Mouse (Mus musculus) frontal cortex, postnatal 36 days (tissue): ENCODE results near the gene Chd5.
A peak's percentile ranks its signal among the peaks of the same experiment; 100 is the strongest.

Experiments
- DNase-seq, 2 experiments: peaks; one replicate each; pipeline ENCODE4 v3.0.0; 2022; ENCODE audit warnings: low spot score in 2 of 2

Chd5 gene

DNA sequence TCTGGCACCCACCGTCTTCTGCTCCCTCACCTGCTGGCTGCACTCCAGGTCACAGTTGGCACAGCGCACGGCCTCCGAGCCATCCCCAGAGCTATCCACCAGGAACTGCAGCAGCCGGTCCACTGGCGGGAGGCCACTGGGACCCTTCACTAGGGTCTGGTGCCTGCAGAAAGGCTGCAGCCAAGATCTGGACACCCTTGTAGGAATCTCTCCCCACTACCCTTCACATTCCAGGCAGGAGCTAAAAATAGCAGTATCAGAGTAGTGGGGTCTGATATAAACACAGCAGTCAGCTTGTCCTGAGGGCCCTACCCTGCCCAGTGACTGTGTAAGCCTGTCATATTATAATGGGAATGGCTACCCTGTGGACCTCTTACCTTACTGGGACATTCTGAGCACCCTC is 20.8 kb upstream of the Chd5 start:
- DNase-seq = no peak

DNA sequence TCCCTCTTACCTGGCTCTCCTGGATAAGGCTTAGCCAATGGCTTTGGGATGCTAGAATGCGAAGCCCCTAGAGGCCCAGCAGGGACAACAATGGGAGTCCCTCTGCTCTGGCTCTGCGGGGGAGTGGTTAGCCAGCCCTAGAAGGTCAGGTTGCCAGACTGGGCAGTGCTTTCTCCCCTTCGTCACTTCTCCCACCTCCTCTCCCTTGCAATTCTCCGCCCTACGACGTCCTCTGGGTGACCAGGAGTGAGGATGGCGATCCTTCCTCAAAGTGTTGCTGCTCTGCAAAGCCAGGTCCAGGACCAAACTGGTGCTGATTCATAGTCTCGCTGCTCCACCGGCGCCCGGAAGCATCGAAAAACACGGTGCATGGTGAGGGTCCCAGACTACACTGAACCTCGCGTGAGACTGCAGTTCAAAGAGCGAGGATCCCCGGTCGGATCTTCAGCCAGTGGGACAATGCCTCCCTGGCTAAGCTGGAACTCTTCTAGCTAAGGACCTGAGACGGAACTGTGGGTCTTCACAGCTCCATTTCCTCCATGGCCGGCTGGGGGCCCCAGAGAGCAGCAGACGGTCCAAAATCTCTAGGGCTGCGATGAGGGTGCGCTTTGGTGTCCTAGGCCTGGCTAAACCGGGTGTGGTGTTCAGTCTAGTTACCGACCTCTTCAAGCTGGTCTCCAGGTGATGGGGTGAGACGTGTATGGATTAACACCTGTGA is 19.8 kb upstream of the Chd5 start, which contains the start of gene Rnf207:
TSS of gene Rnf207 (minus strand) at position 477 of the 718 bp plus-strand sequence.
- DNase-seq = peak; percentile 55 to 59

DNA sequence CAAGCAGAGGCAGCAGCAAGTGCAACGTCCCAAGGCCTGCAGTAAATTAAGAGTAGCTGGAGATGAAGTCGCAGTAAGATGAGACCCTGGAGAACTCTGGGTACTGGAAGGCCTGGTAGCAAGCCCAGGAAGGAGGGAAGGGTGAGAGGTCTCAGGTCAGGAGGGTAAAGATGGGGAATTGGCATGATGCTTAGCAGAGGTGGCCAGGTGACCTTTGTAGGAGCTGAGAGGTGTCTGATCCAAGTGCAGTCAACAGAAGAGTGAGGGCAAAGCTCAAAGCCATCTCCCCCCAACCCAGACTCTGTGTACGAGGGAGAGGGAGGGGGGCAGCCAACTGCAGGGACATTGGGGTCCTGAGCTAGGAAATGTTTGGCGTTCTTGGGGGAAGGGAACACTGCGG is 17.0 kb upstream of the Chd5 start:
- DNase-seq = no peak

DNA sequence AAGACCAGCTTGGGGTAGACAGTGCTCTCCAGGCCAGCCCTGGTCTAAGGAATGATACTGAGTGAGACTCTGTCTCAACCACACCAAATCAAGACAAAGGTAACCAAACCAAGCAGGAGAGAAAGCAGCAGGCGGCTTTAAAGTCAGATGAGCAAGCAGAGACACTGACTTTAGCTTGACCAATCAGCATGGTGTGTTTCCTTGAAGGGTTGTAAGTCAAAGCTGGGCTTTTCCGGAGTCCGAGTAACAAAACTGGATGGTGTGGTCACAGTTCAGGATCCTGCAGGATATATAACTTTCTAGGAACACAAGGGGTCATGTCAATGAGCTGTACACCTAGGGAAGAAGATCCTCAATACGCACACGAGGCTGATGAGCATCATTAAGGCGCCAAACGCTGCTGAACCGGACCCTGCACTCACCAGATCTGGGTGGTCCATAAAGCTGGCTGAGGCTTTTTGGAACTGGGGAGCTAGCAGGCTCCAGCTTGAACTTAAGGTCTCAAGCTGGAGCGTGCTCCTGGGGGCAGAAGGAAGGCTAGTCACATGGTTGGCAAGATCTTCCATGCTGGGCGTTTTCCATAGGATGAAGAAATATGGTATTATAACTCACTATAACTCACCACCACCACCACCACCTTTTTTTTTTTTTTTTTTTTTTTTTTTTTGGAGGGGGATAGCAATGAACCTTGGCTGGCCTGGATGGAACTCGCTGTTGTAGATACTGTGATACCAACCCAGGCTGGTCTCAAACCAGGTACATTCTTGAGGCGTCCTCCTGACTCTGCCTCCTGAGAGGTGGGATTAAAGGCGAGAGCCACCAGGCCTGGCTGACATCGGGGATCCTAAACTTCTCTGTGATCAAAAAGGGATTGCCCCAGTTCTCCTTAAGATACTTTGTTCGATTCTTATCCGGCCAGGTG is 13.5 kb upstream of the Chd5 start:
- DNase-seq = no peak

DNA sequence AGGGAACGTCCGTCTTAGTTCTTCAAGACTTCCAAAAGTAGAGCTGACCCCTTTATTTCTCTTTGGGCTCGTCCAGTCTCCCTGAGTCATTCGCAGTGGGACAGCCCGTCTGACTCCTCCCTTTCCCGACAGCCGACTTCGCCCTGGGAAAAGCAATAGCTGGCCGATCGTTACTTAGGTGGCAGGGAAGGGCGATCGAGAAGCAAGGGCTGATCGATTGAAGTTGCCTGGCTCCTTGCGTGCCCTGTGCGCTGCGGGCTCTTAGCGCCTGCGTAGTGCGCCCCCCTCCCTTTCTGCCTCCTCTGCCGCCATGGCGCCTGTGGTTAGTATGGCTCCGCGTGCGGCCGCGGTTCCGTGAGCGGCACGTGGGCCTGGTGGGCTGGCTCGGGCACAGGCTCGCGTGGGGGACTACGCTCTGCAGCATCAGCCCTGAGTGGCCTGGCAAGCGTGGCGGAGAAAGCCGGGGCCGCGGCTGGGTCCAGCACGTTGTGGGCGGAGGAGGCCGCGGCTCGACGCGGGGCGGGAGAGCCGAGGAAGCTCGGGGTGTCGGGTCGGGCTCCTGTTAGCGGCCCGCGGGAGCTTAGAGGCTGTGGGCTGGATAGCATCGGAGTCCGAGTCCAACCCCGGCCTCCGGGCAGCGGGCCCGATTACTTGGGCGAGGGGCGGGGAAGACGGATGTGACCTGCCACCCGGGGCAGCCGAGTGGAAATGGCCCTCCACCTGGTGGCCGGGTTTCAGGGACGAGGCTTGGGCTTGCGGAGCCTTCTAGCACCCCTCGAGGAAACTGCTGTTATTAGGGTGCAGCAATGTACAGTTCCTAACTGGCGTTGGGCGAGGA is 12.7 kb upstream of the Chd5 start, which contains the start of gene Rpl22:
TSS of gene Rpl22 (plus strand) at position 169 of the 838 bp plus-strand sequence.
- peak; percentile 94 to 97 for DNase-seq

DNA sequence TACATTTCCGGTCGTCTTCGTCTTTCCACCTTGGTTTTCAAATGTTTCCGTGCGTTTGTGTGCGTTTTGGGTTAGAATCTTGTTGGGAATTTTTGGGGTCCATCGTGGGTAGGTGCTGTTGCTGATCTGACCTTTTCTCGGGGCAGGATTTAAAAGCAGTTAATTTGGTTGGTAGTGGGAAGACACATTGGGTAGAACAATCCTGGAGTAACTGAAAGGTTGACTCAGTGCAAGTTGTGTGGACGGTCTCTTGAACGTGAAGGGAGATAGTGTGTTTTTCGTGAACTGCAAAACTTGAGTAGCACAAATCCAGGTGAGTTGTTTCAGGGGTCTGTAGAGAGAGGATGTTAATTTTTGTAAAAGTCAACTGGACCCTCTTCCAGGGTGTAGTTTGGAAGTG is 11.9 kb upstream of the Chd5 start:
- DNase-seq = no peak

DNA sequence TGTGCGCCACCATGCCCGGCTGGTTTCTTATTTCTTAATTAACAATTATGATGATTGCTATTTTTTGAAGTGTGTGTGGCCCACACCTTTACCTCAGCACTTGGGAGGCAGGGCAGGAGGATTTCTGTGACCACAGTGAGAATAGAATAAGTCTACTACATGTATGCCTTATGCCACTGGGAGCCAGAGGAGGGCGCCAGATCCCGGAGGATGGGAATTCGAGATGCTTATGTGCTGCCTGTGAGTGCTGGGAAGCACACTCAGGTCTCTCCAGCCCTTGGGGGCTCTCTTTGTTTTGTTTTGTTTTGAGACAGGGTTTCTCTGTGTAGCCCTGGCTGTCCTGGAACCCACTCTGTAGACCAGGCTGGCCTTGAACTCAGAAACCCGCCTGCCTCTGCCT is 9.8 kb upstream of the Chd5 start:
- DNase-seq = no peak

DNA sequence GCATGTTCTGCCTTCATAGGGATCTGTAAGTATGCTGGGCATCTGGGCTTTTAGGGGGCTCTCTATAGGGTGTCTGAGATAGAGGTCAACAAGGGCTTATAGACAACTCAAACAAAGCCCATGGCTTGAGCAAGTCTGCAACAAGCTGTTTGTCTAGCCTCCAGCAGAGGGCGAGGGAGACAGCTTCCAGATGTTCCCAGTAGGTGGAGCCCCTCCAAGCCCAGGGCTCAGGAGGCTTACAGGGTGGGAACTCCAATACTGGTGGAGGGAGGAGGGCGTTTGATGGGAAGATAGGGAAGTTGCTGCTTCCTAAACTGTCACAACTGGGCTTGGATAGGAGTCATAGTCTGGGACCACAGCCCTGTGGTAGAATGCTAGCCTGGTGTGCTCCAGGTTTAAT is 5.5 kb upstream of the Chd5 start:
- peak in 1 of 2 experiments; percentile 77 for DNase-seq

DNA sequence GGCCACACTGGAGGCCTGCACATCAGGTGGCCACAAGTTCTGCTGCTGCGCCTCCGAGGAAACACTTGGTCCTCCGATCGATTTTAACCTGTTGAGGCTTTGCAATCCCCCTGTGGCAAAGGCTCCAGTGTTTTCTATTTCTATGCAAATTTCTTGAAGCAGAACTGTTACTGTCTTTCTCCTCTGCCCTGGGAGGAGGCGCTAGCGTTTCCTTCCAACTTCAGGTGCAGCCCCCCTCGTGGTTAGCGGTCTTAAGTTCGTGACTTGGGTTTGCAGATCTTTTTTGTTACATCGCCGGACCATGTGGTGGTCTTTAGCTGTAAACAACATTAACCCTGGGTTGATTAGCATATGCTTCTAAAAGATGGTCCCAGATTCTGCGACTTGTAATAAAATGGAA is 4.9 kb upstream of the Chd5 start:
- DNase-seq = no peak

DNA sequence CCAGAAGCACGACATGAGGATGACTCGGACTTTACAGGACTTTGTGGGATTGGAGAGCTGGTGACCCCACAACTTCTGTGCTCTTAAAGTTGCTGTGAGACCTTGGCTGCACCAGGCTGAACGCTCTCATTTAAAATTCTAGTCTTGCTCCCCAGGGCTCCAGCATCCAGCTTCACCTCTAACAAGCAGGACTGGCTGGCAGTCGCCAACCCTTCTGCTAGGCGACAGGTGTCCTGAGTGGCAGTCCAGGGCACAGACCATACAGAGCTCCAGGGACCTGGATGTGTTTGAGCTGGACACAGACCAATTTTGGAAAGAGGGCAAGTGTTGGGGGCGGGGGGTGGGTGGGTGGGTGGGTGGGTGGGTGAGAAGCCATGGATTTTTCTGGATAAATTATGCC is 679 bp upstream of the Chd5 start:
- no peak for DNase-seq

DNA sequence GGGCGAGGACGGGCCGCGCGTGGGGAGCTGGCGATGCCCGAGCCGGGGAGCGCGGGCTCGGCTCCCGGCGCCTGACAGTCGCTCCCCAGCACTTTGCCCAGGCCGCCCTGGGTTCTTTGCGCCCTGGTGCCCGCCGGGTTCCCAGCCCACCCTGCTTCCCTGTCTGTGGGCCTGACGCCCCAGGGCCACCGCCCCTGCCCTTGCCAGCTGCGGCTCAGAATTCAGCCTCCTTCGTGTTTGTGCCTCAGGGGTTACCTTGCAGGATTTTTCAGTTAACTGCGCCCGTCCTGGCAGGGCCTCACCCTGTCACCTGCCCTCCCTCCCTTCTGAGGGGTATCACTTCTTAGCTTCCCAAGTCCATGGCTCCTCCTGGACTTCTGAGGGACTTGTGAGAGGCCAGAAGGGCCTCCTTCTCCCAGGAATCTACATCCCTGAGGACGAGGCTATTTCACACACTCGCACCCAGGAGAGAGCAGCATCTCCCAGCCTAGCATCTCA is 891 bp downstream of the Chd5 start:
- no peak for DNase-seq

DNA sequence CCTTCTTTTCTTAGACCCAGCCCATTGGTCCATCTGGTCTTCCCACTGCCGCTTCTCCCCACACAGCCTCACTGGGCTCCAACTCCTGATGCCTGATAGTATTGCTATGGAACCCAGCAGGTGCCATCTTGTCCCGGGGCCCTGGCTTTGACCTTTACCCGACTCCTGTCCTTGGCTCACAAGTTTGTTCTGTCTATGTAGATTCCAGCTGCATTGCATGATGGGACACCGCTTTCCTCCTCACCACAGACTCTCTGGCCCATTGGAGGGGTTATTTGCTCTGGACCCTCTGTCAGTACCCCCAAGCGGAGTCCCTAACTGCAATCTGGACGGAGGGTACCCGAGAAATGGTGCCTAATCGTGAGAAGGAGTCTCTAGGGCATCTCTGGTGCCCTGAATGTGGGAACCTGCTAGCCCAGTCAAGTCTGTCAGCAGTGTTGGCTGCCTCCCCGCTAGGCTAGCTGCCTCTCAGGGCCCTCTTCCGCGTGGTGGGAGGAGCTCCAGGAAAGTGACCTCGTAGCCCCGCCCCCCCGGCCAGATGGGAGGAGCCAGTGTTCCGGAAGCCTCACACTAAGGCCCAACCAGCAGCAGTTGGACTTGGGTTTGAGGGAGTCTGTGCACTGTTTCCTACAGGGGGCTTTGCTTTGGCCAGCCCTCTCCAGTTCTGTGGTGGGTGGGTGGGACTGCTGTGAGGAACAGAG is 2.3 kb downstream of the Chd5 start:
- no peak for DNase-seq

DNA sequence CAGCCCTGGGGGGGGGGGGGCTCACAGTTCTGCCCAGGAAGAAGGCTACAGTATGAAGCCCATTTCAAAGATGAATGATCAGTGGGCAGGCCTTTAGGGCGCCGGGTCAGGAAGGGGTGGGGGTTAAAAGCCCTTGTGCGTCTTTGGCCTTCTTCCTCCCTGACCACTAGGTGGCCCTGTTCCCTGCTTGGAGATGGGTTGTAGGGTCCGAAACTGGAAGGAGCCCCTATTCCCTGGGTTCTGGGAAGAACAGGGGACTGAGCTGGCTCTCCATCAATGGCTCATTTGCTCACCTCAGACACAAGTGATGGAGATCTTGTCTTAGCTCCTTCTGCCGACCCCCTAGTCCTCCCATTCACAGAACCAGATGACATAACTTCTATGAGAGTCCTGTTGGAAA is 4.8 kb downstream of the Chd5 start:
- no peak for DNase-seq

DNA sequence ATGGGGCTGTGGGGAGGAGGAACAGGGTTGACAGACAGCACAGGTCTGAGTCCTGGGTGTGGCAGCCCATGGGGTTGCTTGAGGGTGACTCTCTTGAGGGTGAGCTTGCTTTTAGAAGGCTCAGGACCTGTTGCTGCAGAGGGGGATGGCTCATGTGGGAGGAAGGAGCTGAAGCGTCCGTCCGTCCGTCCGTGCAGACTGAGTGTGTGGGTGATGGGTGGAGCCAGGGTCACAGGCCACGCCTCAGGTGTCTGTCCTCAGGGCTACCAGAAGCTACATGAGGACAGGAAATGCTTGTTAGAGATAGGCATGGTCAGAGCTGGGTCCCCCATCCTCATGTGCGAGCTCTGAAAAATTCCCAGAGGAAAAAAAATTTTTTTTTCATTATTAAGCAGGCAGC is 6.2 kb downstream of the Chd5 start:
- DNase-seq = no peak

DNA sequence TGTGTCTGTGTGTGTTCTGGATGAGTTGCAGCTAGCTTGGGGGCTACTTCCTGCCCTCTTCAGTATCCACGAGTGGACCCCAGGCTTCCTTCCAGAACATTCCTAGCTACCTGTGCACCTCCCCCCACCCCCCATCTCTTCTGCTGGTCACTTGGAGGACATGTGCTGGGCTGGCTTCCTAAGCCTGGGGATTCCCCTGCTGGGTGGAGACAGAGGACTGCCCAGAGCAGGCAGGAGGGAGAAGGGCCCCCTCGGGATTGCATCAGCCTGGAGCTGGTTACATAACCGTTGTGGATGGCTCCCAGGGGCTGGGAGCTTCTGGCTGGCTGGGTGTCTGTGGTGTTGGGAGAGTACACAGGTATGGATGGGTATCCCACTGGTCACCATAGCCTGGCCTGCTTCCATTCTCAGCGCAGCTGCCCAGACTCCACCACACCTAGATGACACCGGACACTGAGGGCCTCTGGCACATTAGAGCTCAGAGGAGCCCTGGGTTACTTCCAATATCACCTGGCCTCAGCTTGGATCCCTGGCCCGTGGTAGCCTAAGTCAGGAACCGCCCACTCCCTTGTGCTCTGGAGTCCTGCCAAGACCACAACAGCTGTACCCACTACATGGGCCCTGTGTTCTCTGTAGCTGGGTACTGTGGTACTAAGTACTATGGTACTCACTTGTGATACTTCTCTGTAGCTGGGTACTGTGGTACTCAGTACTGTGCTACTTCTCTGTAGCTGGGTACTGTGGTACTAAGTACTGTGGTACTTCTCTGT is 6.9 kb downstream of the Chd5 start:
- DNase-seq = peak in 1 of 2 experiments; percentile 60

DNA sequence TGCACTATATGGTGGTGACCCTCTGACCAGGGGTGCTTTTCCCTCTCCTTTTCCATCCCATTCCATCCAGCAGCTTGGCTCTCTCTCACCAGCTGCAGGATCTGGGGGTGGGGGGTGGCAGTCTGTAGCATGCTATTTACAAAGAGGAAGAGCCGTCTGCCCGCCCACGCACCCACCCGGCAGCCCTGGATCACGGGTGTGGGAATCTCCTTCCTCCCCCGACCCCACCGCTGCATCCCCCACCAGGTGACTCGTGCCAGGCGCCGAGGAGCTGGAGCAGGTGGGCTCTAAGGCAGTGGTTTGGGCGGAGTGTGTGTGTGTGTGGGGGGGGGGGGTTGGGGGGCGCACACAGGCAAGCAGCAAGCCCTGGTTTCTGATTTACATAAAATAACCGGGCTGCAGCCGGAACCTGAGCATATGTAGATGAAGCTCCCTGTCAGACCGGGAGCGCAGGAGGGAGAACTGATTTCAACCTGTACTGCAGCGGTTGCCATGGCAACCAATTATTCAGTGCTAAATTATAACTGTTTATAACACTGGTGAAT is 11.5 kb downstream of the Chd5 start:
- DNase-seq = peak; percentile 66 to 85

DNA sequence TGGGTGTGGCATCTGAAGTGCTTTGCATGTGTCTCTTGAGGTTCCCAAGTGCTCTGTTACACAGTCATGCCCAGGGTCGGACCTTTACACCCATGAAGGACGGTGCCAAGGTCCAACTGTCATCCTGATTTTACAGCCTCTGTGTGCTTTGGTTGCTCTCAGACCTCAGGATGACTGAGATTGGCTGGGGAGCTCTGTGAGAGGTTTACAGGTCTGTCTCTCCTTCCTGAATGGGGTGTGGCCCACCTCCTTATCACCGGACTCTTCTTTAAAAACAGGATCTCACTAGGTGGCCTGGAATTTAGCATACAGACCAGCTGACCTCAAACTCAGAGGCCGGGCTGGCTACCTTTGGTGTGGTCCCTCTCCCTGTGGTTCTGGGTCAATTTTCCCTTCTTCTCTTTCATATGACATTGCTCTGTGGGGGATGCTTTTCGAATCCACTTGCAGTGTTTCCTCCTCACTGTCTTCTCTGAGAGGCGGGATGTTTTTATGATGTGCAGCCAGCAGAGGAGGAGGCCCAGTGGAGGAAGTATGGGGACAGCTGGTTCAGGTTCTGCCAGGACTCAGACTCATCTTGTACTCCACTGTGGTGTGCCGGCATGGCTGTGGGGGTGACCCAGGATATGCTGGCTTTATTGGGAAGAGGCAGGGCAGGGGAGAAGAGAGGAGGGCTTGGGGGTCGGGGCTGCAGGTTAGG is 12.4 kb downstream of the Chd5 start:
- DNase-seq = peak in 1 of 2 experiments; percentile 56

DNA sequence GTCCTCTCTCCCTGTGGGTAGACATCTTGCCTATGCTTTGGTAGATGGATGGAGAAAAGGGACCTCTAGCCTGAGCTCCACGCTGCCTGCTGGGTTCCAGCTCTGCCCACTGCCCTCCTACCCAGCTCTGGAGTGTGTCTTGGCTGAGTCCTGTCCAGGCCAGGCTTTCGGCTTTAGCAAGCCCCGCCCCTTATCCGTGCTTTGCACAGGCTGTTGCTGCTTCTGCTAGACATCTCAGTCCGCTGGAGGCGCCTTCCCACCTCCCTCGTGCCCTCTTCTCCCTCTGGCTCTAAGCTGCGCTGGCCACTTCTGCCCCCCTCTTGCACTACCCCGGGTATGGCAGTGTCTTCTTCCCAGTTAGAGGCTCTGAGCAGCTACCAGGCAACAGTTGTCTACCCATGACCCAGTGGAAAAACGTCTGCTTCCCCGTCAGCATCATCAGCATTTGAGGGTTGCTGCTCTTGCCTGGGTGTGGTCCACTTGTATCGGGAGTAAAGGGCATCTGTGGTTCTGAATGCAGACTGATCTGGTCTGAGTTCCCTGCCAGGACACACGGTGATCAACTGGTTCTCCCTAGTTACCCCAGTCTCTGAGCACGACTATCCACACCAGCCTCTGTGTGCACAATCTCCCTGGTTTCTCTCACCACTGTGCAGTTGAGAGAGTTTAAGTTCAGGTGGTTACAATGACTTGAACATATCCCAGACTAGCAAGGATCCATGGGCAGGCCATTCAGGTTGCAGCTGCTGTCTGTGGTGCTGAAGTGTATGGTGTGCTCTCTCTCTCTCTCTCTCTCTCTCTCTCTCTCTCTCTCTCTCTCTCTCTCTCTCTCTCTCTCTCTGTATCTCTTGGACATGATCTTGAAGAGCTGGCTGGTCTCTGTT is 13.2 kb downstream of the Chd5 start:
- peak in 1 of 2 experiments; percentile 43 for DNase-seq
